Mouse (Mus musculus): ENCODE measurements at regions not wholly inside any gene's neighbourhood (a gene's known extent, or its start where the extent isn't known, plus 50 kb on each side); places are given as distances from the start of the nearest gene placed in this dataset.

GRCm38 (mm10) chr3:142933684-142934259 lies 52.0 kb upstream of the Pkn2 start:
- H3K27me3 ChIP-seq (replicated peaks): no peaks in the 10 kb centered on the region
- H3K27ac ChIP-seq (ENCODE audit: poor library complexity, severe bottlenecking): no peak overlapping the region
- 64% methylated on average over 5 of the region's 5 CpGs for WGBS
- no peak overlapping the region for H3K4me2 ChIP-seq
- ATAC-seq (ENCODE audit: insufficient number of reproducible peaks, low FRiP score): no peak
- no peaks in the 10 kb centered on the region for H3K9me3 ChIP-seq (replicated peaks)
- no peaks in the 10 kb centered on the region for H3K36me3 ChIP-seq
- peaks cover 4% of the 10 kb centered on the region; the same call in 1 of the 2 replicates for H3K4me1 ChIP-seq (replicated peaks)
- H3K9ac ChIP-seq: no peak overlapping the region
- no peak overlapping the region for H3K4me3 ChIP-seq
